Mouse (Mus musculus): ENCODE measurements around the gene Mpg. TPM values are rescaled to one million over a fixed set of nuclear protein-coding genes. Genes with fewer than 3 reads are reported as not detected.

The Mpg gene
- polyA plus RNA-seq, 1 experiment from 2014 or later, result 30.6 TPM

DNA sequence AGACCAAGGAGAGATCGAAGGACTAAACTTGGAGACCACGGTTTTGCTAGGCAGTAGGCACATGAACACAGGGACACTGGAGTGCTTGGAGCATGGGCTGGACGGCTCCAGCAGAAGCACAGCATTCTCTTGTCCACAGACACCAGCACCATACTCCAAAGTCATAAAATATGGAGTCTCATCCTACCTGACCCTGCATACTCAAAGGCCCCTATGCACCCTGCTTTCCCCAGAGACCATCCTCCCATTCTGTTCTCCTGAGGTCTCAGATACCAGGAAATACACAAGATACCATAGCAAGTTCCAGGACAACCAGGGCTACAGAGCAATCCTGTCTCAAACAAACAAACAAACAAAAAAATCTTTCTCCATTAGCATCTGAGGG is 11.1 kb downstream of the Mpg start:
- no peaks in the 10 kb centered on the region for H3K27me3 ChIP-seq (ENCODE audit: low read depth, poor library complexity, severe bottlenecking)
- no peak for DNase-seq (ENCODE audit: low spot score)
- H3K4me1 ChIP-seq, result no peaks in the 10 kb centered on the region
- WGBS, result 93% methylated on average over 3 of the region's 3 CpGs
- no peaks in the 10 kb centered on the region for H3K9me3 ChIP-seq (replicated peaks)
- peaks cover 100% of the 10 kb centered on the region for H3K36me3 ChIP-seq
- H3K4me3 ChIP-seq, result no peak overlapping the region
- H3K27ac ChIP-seq (replicated peaks), result no peak overlapping the region

GRCm38 (mm10) chr11:32238093-32238860 is 12.0 kb downstream of the Mpg start:
- Histone ChIP-seq H3K27ac (replicated peaks) (no peak overlapping the region), H3K9me3 (replicated peaks) (no peaks in the 10 kb centered on the region), H3K36me3 (peaks cover 99% of the 10 kb centered on the region), H3K4me1 (no peaks in the 10 kb centered on the region), H3K27me3 (ENCODE audit: low read depth, poor library complexity, severe bottlenecking) (no peaks in the 10 kb centered on the region), H3K4me3 (no peak overlapping the region)
- 67% methylated on average over 5 of the region's 5 CpGs for WGBS
- peak; percentile 68 for DNase-seq (ENCODE audit: low spot score)

- Histone ChIP-seq H3K9me3 (replicated peaks) (no peaks in the 10 kb centered on the region), H3K4me1 (no peaks in the 10 kb centered on the region), H3K36me3 (peaks cover 95% of the 10 kb centered on the region), H3K27ac (replicated peaks) (no peak overlapping the region), H3K27me3 (ENCODE audit: low read depth, poor library complexity, severe bottlenecking) (no peaks in the 10 kb centered on the region), H3K4me3 (no peak overlapping the region)
- no peak for DNase-seq (ENCODE audit: low spot score)
Measured at GRCm38 (mm10) chr11:32241391-32241790, 15.1 kb downstream of the Mpg start.

- Histone ChIP-seq H3K27me3 (ENCODE audit: low read depth, poor library complexity, severe bottlenecking) (no peaks in the 10 kb centered on the region), H3K4me3 (no peak overlapping the region), H3K36me3 (peaks cover 95% of the 10 kb centered on the region), H3K9me3 (replicated peaks) (no peaks in the 10 kb centered on the region), H3K4me1 (no peaks in the 10 kb centered on the region), H3K27ac (replicated peaks) (no peak overlapping the region)
- no peak for DNase-seq (ENCODE audit: low spot score)
- 93% methylated on average over 3 of the region's 3 CpGs for WGBS
Measured at GRCm38 (mm10) chr11:32242209-32242608, 15.9 kb downstream of the Mpg start.

- Histone ChIP-seq H3K27ac (replicated peaks) (0 out of 2 replicates have a peak overlapping the region, but pooled peaks have one; percentile 19), H3K4me1 (no peaks in the 10 kb centered on the region), H3K4me3 (no peak overlapping the region), H3K27me3 (ENCODE audit: low read depth, poor library complexity, severe bottlenecking) (no peaks in the 10 kb centered on the region), H3K36me3 (peaks cover 95% of the 10 kb centered on the region), H3K9me3 (replicated peaks) (no peaks in the 10 kb centered on the region)
- WGBS, result 77% methylated on average over 7 of the region's 7 CpGs
- DNase-seq (ENCODE audit: low spot score), result no peak
Measured at GRCm38 (mm10) chr11:32243205-32243955, 17.1 kb downstream of the Mpg start.

DNA sequence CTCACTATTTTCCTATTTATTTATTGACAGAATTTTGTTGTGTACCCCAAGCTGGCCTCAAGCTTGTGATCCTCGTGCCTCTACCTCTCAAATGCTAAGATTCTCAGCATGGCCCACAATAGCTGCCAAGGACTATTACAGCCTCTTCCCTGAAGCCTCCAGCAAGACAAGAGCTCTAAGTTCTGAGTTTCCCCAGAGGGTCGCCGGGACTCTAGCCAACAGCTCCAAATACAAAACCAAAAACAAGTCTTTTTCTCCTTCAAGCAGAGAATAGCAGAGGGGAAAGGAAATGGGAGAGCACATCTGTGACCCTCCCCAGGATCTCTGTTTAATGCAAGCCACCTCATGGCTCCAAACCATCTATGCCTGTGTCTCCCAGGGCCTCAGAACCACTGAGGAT is 17.8 kb downstream of the Mpg start:
- WGBS, result 85% methylated on average over 3 of the region's 3 CpGs
- Histone ChIP-seq H3K27ac (replicated peaks) (0 out of 2 replicates have a peak overlapping the region, but pooled peaks have one; percentile 19), H3K36me3 (peaks cover 94% of the 10 kb centered on the region), H3K27me3 (ENCODE audit: low read depth, poor library complexity, severe bottlenecking) (no peaks in the 10 kb centered on the region), H3K4me3 (no peak overlapping the region), H3K9me3 (replicated peaks) (no peaks in the 10 kb centered on the region), H3K4me1 (no peaks in the 10 kb centered on the region)
- DNase-seq (ENCODE audit: low spot score), result no peak

GRCm38 (mm10) chr11:32244617-32245016 is 18.3 kb downstream of the Mpg start:
- DNase-seq (ENCODE audit: low spot score), result no peak
- H3K27ac ChIP-seq (replicated peaks), result 0 out of 2 replicates have a peak overlapping the region, but pooled peaks have one; percentile 19
- H3K9me3 ChIP-seq (replicated peaks), result no peaks in the 10 kb centered on the region
- H3K27me3 ChIP-seq (ENCODE audit: low read depth, poor library complexity, severe bottlenecking), result no peaks in the 10 kb centered on the region
- H3K36me3 ChIP-seq, result peaks cover 94% of the 10 kb centered on the region
- WGBS, result 98% methylated on average over 1 of the region's 1 CpGs
- H3K4me3 ChIP-seq, result no peak overlapping the region
- H3K4me1 ChIP-seq, result no peaks in the 10 kb centered on the region

GRCm38 (mm10) chr11:32245614-32246013 is 19.3 kb downstream of the Mpg start:
- no peak overlapping the region for H3K4me3 ChIP-seq
- no peak for DNase-seq (ENCODE audit: low spot score)
- no peaks in the 10 kb centered on the region for H3K27me3 ChIP-seq (ENCODE audit: low read depth, poor library complexity, severe bottlenecking)
- WGBS, result 95% methylated on average over 6 of the region's 6 CpGs
- H3K36me3 ChIP-seq, result peaks cover 94% of the 10 kb centered on the region
- no peaks in the 10 kb centered on the region for H3K9me3 ChIP-seq (replicated peaks)
- no peaks in the 10 kb centered on the region for H3K4me1 ChIP-seq
- no peak overlapping the region for H3K27ac ChIP-seq (replicated peaks)

- peaks cover 94% of the 10 kb centered on the region for H3K36me3 ChIP-seq
- no peak overlapping the region for H3K4me3 ChIP-seq
- no peaks in the 10 kb centered on the region for H3K27me3 ChIP-seq (ENCODE audit: low read depth, poor library complexity, severe bottlenecking)
- no peak for DNase-seq (ENCODE audit: low spot score)
- no peaks in the 10 kb centered on the region for H3K4me1 ChIP-seq
- no peak overlapping the region for H3K27ac ChIP-seq (replicated peaks)
- no peaks in the 10 kb centered on the region for H3K9me3 ChIP-seq (replicated peaks)
Measured at GRCm38 (mm10) chr11:32247068-32247467, 20.8 kb downstream of the Mpg start.

GRCm38 (mm10) chr11:32248350-32248749 is 22.0 kb downstream of the Mpg start:
- Histone ChIP-seq H3K27ac (replicated peaks) (no peak overlapping the region), H3K36me3 (peaks cover 95% of the 10 kb centered on the region), H3K4me1 (no peaks in the 10 kb centered on the region), H3K9me3 (replicated peaks) (no peaks in the 10 kb centered on the region), H3K27me3 (ENCODE audit: low read depth, poor library complexity, severe bottlenecking) (no peaks in the 10 kb centered on the region), H3K4me3 (no peak overlapping the region)
- 85% methylated on average over 3 of the region's 3 CpGs for WGBS
- no peak for DNase-seq (ENCODE audit: low spot score)

DNA sequence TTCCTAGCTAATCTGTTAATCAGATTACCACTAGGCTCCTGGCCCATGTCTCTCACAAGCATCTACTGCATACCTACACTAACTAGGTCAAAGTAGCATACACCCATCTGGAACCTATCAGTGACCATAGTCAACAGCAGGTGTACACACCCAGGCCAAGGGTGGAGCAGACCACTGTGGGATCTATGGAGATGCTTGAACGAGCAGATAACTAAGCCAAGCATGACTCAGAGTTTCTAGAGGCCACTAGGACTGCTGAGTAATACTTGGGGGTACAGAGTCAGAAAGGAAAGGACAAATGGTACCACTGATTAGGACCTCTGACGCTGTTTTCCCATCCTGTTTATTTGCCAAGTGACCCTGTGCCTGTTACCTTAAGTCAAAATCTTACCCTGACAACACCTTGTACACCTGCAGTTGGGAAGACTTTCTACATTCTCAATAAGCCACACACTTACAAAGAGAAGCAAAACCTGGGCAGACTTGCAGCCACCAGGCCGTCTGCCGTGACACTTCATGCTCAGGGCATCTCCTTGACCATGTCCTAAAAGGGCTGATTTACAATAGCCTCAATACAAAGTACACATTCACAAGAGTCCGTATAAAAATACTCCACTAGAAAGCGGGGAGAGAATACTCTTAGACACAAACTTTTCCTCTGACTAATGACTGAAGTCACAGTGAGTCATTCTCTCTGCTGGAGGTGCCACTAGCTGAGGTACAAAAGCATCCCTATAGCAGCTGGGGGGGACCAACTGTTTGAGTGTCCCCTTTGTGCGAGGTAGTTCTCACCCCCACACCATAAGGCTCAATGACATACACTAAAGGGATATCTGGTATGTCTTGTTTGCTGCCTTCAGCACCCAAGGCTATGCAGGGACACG is 24.8 kb downstream of the Mpg start:
- 90% methylated on average over 8 of the region's 8 CpGs for WGBS
- Histone ChIP-seq H3K36me3 (peaks cover 95% of the 10 kb centered on the region), H3K27ac (replicated peaks) (0 out of 2 replicates have a peak overlapping the region, but pooled peaks have one; percentile 33), H3K4me1 (no peaks in the 10 kb centered on the region), H3K9me3 (replicated peaks) (no peaks in the 10 kb centered on the region), H3K27me3 (ENCODE audit: low read depth, poor library complexity, severe bottlenecking) (no peaks in the 10 kb centered on the region), H3K4me3 (no peak overlapping the region)
- DNase-seq (ENCODE audit: low spot score), result no peak

DNA sequence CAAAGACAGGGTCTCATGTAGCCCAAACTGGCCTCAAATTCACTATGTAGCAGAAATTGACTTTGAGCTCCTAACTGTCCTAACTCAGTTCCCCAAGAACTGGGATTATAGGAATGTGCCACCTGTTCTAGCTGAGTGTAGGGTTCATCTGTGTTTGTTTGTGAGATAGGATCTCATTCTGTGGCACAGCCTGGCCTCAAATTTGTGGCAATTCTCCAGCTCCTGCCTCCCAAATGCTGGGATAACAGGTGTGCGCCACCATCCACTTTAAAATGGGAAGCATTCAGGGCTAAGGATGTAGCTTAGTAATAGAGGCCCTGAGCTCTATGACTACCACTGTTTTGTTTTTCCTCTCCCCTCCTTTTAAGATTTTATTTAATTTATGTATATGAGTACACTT is 26.8 kb downstream of the Mpg start:
- H3K4me3 ChIP-seq, result no peak overlapping the region
- H3K9me3 ChIP-seq (replicated peaks), result no peaks in the 10 kb centered on the region
- no peak overlapping the region for H3K27ac ChIP-seq (replicated peaks)
- no peak for DNase-seq (ENCODE audit: low spot score)
- H3K4me1 ChIP-seq, result no peaks in the 10 kb centered on the region
- peaks cover 82% of the 10 kb centered on the region for H3K36me3 ChIP-seq
- no peaks in the 10 kb centered on the region for H3K27me3 ChIP-seq (ENCODE audit: low read depth, poor library complexity, severe bottlenecking)
- WGBS, result 100% methylated on average over 1 of the region's 1 CpGs

All from midbrain, embryonic 10.5 days (tissue).